ENCODE assay signal across 20 mouse cellular contexts in the genomic region with DNA sequence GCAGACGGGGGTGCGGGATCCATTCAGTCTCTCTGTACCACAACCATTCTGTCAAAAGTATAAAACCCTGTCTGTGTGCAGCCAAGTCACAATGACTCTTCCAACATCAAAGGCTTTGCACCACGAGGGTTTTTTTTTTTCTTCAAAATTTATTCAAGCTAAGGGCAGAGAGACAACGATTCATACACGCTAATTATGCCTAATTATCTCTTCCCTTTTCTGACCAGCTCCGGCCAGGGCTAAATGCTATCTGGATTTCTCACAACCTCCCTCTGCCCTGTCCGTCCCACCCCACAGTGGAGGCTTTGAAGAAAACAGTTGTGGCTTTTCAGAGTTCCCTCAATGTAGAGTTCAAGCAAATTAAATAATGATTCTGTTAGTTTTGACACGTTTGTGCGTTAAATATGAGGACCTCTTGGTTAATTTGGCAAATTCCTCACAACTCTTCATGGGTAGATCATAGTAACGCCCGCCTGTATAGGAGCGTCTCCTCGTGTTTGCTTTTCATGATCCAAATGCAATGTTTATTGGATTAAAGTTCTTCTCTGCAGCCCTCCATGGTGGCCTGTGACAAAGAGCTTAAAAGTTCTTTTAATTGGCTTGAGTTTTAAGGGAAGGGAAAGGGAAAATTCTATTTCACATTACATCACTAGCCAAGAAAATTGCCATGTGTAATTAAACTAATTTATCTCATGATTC.
DNase-seq lines count a peak whose midpoint lies in the region; ATAC-seq lines count a peak whose summit lies in the region.
"Had no signal": no experiment of that assay in that cellular context is flagged by ENCODE, and none has a peak within 500 bp of the region (broad histone marks: within the 10 kb centered on the region; RNA-seq: fewer than 3 reads in every experiment).

No protein-coding gene starts in this region.

- H3K4me2 ChIP-seq in midbrain, embryonic 15.5 days, result no peak overlapping the region
- peak overlapping the region; percentile 27 for H3K4me2 ChIP-seq in forebrain, embryonic 13.5 days
- H3K4me2 ChIP-seq: heart, embryonic 13.5 days; hindbrain, embryonic 15.5 days; intestine, embryonic 15.5 days; liver, embryonic 11.5 days; neural tube, embryonic 15.5 days had no signal

- peak overlapping the region; percentile 22; the same call in 1 of the 2 replicates for H3K4me3 ChIP-seq in midbrain, embryonic 10.5 days
- H3K4me3 ChIP-seq in midbrain, embryonic 15.5 days, result no peak overlapping the region
- H3K4me3 ChIP-seq in forebrain, embryonic 13.5 days, result no peak overlapping the region
- H3K4me3 ChIP-seq: heart, embryonic 13.5 days; hindbrain, embryonic 15.5 days; intestine, embryonic 15.5 days; neural tube, embryonic 15.5 days had no signal

- H3K27ac ChIP-seq in midbrain, embryonic 10.5 days (replicated peaks), result peak overlapping the region; percentile 49; the same call in 1 of the 2 replicates
- H3K27ac ChIP-seq in midbrain, embryonic 15.5 days, result no peak overlapping the region
- no peak overlapping the region for H3K27ac ChIP-seq in forebrain, embryonic 13.5 days
- H3K27ac ChIP-seq: heart, embryonic 13.5 days; hindbrain, embryonic 15.5 days; intestine, embryonic 15.5 days; neural tube, embryonic 15.5 days; stomach, postnatal 0 days had no signal

- 33% methylated on average over 13 of the region's 13 CpGs for WGBS in midbrain, embryonic 10.5 days
- 17% methylated on average over 13 of the region's 13 CpGs for WGBS in midbrain, embryonic 15.5 days
- WGBS in forebrain, embryonic 13.5 days, result 3% methylated on average over 13 of the region's 13 CpGs

- H3K9me3 ChIP-seq in midbrain, embryonic 10.5 days (replicated peaks), result no peaks in the 10 kb centered on the region
- no peaks in the 10 kb centered on the region for H3K9me3 ChIP-seq in midbrain, embryonic 15.5 days
- no peaks in the 10 kb centered on the region for H3K9me3 ChIP-seq in forebrain, embryonic 13.5 days (replicated peaks)
- H3K9me3 ChIP-seq: heart, embryonic 13.5 days; hindbrain, embryonic 15.5 days; intestine, embryonic 15.5 days; neural tube, embryonic 15.5 days had no signal

- intact Hi-C loops in heart, postnatal 14 days (cut with DNase I), result no loop called here

- no peaks in the 10 kb centered on the region for H3K27me3 ChIP-seq in midbrain, embryonic 10.5 days (ENCODE audit: low read depth, poor library complexity, severe bottlenecking)
- H3K27me3 ChIP-seq in midbrain, embryonic 15.5 days (replicated peaks), result no peaks in the 10 kb centered on the region
- no peaks in the 10 kb centered on the region for H3K27me3 ChIP-seq in forebrain, embryonic 13.5 days
- H3K27me3 ChIP-seq: CH12.LX; heart, embryonic 13.5 days; hindbrain, embryonic 15.5 days; intestine, embryonic 15.5 days; neural tube, embryonic 15.5 days had no signal

- peaks cover 26% of the 10 kb centered on the region for H3K4me1 ChIP-seq in midbrain, embryonic 10.5 days
- H3K4me1 ChIP-seq in midbrain, embryonic 15.5 days, result peaks cover 10% of the 10 kb centered on the region; the same call in 1 of the 2 replicates
- H3K4me1 ChIP-seq in forebrain, embryonic 13.5 days, result peaks cover 23% of the 10 kb centered on the region
- H3K4me1 ChIP-seq: hindbrain, embryonic 15.5 days; intestine, embryonic 15.5 days; neural tube, embryonic 15.5 days had no signal

- H3K9ac ChIP-seq in midbrain, embryonic 15.5 days, result no peak overlapping the region
- H3K9ac ChIP-seq in forebrain, embryonic 13.5 days, result no peak overlapping the region
- H3K9ac ChIP-seq: heart, embryonic 13.5 days; hindbrain, embryonic 15.5 days; intestine, embryonic 15.5 days; neural tube, embryonic 15.5 days had no signal

- no peaks in the 10 kb centered on the region for H3K36me3 ChIP-seq in midbrain, embryonic 10.5 days
- H3K36me3 ChIP-seq in midbrain, embryonic 15.5 days (replicated peaks), result no peaks in the 10 kb centered on the region
- no peaks in the 10 kb centered on the region for H3K36me3 ChIP-seq in forebrain, embryonic 13.5 days (ENCODE audit: poor library complexity, severe bottlenecking)
- H3K36me3 ChIP-seq: heart, embryonic 13.5 days; hindbrain, embryonic 15.5 days; intestine, embryonic 15.5 days; neural tube, embryonic 15.5 days had no signal

- peak; percentile 71 for DNase-seq in heart, adult 11 months
- no peak for DNase-seq in heart, postnatal 14 days
- no peak for DNase-seq in midbrain, embryonic 10.5 days (ENCODE audit: low spot score)
- peak; percentile 58 for DNase-seq in retina, embryonic 14.5 days (ENCODE audit: low spot score)
- DNase-seq in urinary bladder, postnatal 10 days (ENCODE audit: low spot score), result no peak
- DNase-seq in cerebellum, postnatal 4 days (ENCODE audit: low spot score in 2 of 2), result no peak
- DNase-seq: adrenal gland, postnatal 36 days; cerebellum, adult 18-20 months; heart, postnatal 36 days; lung, adult 2 months; right cerebral cortex, postnatal 4 days had no signal

- ATAC-seq in midbrain, embryonic 15.5 days (replicated peaks), result no peak
- ATAC-seq in forebrain, embryonic 13.5 days, result no peak
- ATAC-seq: intestine, embryonic 15.5 days had no signal

Comparison
In these comparisons a context has a peak if more than half of its experiments do, and no peak if none do; other contexts are left out.
1. DNase-seq: peak in heart, adult 11 months (single experiment) and retina, embryonic 14.5 days (single experiment); none in heart, postnatal 14 days (0 of 2), midbrain, embryonic 10.5 days (single experiment), urinary bladder, postnatal 10 days (single experiment) and cerebellum, postnatal 4 days (0 of 2).